Mouse (Mus musculus) liver, adult 2 months (tissue): ENCODE measurements around the gene Ice2. TPM values are rescaled to one million over a fixed set of nuclear protein-coding genes. Genes with fewer than 3 reads are reported as not detected.

Experiments
- DNase-seq: peaks from one replicate; pipeline ENCODE4 v3.0.0-alpha.2; 2011; ENCODE audit warnings: low read depth, low spot score; ENCODE audit errors: extremely low read depth
- H3K27ac ChIP-seq: fragments of 200-500 bp; replicated peaks from 2 replicates; pipeline ENCODE4 v1.5.1; 2012; ENCODE audit warnings: low read depth, mild to moderate bottlenecking, control low read depth, inconsistent platforms, low read length; ENCODE audit not compliant: insufficient read depth
- H3K27me3 ChIP-seq: fragments of 200-500 bp; 2 replicates; pipeline ENCODE4 v1.6.1; 2012; ENCODE audit warnings: mild to moderate bottlenecking, moderate library complexity, low read length, inconsistent platforms; ENCODE audit not compliant: control insufficient read depth, insufficient read depth
- H3K36me3 ChIP-seq: fragments of 200-500 bp; 2 replicates; pipeline ENCODE4 v1.6.1; 2012; ENCODE audit warnings: low read length, inconsistent platforms; ENCODE audit not compliant: control insufficient read depth, insufficient read depth
- H3K4me1 ChIP-seq: fragments of 200-500 bp; 2 replicates; pipeline ENCODE4 v1.6.1; 2011; ENCODE audit warnings: low read length; ENCODE audit not compliant: control insufficient read depth, insufficient read depth
- H3K4me3 ChIP-seq: fragments of 200-500 bp; 2 replicates; pipeline ENCODE4 v1.5.1; 2011; ENCODE audit warnings: low read depth, mild to moderate bottlenecking, control low read depth, low read length, moderate library complexity; ENCODE audit not compliant: insufficient read depth
- H3K79me2 ChIP-seq: fragments of 200-500 bp; 2 replicates; pipeline ENCODE4 v1.6.1; 2012; ENCODE audit warnings: inconsistent platforms, mild to moderate bottlenecking, low read length, moderate library complexity; ENCODE audit not compliant: control insufficient read depth, insufficient read depth
- H3K9ac ChIP-seq: fragments of 200-500 bp; 2 replicates; pipeline ENCODE4 v1.6.1; 2012; ENCODE audit warnings: low read depth, mild to moderate bottlenecking, control low read depth, inconsistent platforms, low read length
- CTCF ChIP-seq: fragments of 200-500 bp; IDR thresholded peaks from 2 replicates; pipeline ENCODE4 v1.5.1; 2011; ENCODE audit warnings: low read depth, low read length, control low read depth
- POLR2A ChIP-seq: fragments of 200-500 bp; IDR thresholded peaks from 2 replicates; pipeline ENCODE4 v1.6.1; 2011; ENCODE audit warnings: low read length, control low read depth; ENCODE audit not compliant: insufficient read depth; ENCODE audit errors: extremely low read depth
- WGBS: fragments of 180-500 bp; shearing (Covaris S2); methylation state at CpG from one replicate; pipeline ENCODE4 v1.1.7; 2018; 5-methylcytosine and 5-hydroxymethylcytosine counted together
- polyA plus RNA-seq: library from polyadenylated mRNA; depleted of rRNA; stranded (reverse); fragments of >200 nt; gene quantifications from 2 replicates; pipeline ENCODE4 v1.2.3, GENCODE M21; 2012; rRNA removed
- total RNA-seq: library from RNA; depleted of rRNA; stranded (reverse); fragments of >200 nt; gene quantifications from 2 replicates; pipeline ENCODE4 v1.2.3, GENCODE M21; 2014; rRNA removed

The Ice2 gene
- total RNA-seq (12.3 and 13.0 TPM in 2 replicates), polyA plus RNA-seq (1.7 and 2.0 TPM in 2 replicates)

DNA sequence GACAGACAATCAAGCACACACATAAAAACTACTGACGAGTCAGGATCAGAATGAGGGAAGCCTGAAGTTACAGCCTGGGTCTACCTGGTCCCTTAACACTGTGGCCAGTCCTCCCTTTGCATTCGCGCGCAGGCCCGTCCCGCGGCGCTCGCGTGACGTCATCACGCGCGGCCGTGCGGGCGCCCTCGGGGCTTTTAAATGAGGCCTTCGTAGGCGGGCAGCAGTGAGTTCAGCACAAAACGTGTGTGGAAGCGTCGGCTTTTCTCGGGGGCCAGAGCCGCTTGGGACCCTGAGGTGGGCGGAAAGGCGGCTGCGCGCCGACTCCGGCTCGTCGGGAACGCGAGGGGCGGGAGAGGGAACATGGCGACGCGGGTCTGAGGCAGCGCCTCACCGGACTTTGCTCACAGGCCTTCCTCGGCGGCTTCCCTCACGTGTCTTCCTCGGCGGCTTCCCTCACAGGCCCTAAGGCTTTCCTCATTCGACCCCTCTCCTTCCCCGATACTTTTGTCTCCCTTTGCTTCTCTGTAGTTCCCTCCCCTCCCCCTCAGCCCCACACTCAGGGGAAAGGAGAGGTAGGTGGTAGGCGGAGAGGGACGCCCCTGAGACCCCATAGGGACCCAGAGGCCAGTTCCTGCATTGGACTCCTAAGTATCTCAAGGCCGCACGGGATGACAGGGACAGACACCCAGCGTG, at the start of gene Ice2:
Gene Ice2 (plus strand): TSS at position 147 of the 693 bp plus-strand sequence.
- TF ChIP-seq CTCF (no peak), POLR2A (peak; percentile 44; the same call in 1 of the 2 replicates)
- Histone ChIP-seq H3K27ac (peak within 1 kb of the TSS; percentile 89), H3K9ac (peak within 1 kb of the TSS; percentile 92), H3K79me2 (peaks cover 7% of the 10 kb centered on the region; the same call in 1 of the 2 replicates), H3K4me1 (peaks cover 10% of the 10 kb centered on the region), H3K27me3 (no peaks in the 10 kb centered on the region), H3K36me3 (no peaks in the 10 kb centered on the region; the same call in 1 of the 2 replicates), H3K4me3 (peak within 1 kb of the TSS; percentile 84)
- under 1% methylated on average over 52 of the region's 53 CpGs for WGBS
- DNase-seq, result peak; percentile 61

DNA sequence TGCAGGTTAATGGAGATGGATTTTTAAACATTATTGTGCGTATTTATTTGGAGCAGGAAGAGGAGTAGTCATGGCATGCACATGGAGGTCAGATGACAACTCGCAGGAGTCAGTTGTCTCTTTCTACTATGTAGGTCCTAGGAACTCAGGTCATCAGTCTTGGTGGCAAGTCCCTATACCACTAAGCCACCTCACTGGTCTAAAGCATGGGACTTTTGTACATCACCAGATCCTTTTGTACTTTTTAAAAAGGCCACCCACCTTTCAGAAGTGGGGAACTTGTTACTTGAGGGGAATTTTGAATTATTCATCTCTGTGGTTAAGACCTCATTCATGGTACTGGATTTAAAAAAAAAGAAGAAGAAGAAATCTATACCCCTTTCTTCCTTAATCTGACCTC, 48.2 kb upstream of the Ice2 start:
- H3K27me3 ChIP-seq, result no peaks in the 10 kb centered on the region
- peaks cover 15% of the 10 kb centered on the region for H3K36me3 ChIP-seq
- 80% methylated on average over 2 of the region's 2 CpGs for WGBS
- no peak overlapping the region for H3K4me3 ChIP-seq
- TF ChIP-seq POLR2A (no peak), CTCF (no peak)
- no peaks in the 10 kb centered on the region; the same call in 1 of the 2 replicates for H3K4me1 ChIP-seq
- H3K9ac ChIP-seq, result no peak overlapping the region
- H3K27ac ChIP-seq, result no peak overlapping the region
- H3K79me2 ChIP-seq, result peaks cover 40% of the 10 kb centered on the region
- DNase-seq, result no peak

- no peak for TF ChIP-seq CTCF
- Histone ChIP-seq H3K27ac (no peak overlapping the region), H3K36me3 (peaks cover 3% of the 10 kb centered on the region), H3K4me3 (no peak overlapping the region), H3K4me1 (no peaks in the 10 kb centered on the region), H3K9ac (no peak overlapping the region), H3K79me2 (peaks cover 39% of the 10 kb centered on the region), H3K27me3 (no peaks in the 10 kb centered on the region)
- no peak for DNase-seq
- 87% methylated on average over 6 of the region's 6 CpGs for WGBS
Observed at GRCm38 (mm10) chr9:69354228-69354627, 43.5 kb upstream of the Ice2 start.

GRCm38 (mm10) chr9:69357834-69358233, 39.9 kb upstream of the Ice2 start:
- Histone ChIP-seq H3K27ac (no peak overlapping the region), H3K36me3 (peaks cover 6% of the 10 kb centered on the region), H3K9ac (no peak overlapping the region), H3K79me2 (peaks cover 32% of the 10 kb centered on the region), H3K27me3 (no peaks in the 10 kb centered on the region), H3K4me3 (no peak overlapping the region), H3K4me1 (no peaks in the 10 kb centered on the region)
- peak; percentile 63 for TF ChIP-seq CTCF
- TF ChIP-seq POLR2A, result no peak
- 37% methylated on average over 3 of the region's 3 CpGs for WGBS
- peak; percentile 49 for DNase-seq

DNA sequence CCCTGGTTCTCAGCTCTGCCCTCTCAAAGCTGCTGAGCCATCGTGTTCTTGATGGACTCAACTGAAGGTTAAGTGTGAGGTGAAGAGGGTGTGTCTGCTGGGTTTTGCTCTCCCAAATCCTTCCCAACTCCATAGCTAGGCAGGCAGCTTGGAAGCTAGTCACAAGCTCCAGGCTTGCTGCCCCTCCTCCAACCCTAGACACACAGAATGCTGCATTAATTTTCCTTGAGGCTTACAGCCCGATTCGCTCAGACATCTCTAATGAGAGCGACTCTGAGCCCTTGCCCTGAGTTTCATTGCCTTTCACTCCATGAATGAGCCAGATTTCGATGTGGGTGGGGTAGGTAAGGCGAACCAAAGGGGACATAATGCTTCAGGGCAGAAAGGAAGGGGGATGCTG, 38.9 kb upstream of the Ice2 start:
- Histone ChIP-seq H3K9ac (no peak overlapping the region), H3K4me3 (no peak overlapping the region), H3K79me2 (peaks cover 28% of the 10 kb centered on the region), H3K36me3 (peaks cover 11% of the 10 kb centered on the region), H3K27ac (no peak overlapping the region), H3K4me1 (no peaks in the 10 kb centered on the region), H3K27me3 (no peaks in the 10 kb centered on the region)
- TF ChIP-seq POLR2A (no peak), CTCF (no peak)
- 89% methylated on average over 6 of the region's 6 CpGs for WGBS
- no peak for DNase-seq

DNA sequence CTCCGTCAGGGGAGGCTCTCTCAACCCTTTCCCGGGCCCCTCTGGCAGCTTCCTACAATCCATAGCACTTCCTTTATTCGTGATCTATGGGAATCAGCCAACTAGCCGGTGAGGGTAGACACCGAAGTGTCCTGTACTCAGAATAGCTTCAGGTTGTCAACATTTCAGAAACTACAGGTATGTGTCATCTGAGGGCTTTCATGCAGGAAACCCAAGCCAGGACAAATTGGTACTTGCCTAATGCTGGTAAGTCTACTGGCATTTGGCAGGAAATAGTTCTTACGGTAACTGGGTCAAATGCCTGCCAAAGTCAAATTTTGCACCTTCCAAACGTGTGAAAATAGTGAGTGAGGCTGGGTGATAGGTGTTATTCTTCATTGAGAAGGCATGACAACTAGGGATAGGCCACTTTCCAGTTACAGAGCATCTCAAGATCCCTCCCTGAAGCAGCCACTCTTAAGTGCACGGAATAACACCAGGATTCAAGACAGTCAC, 35.7 kb upstream of the Ice2 start:
- no peak for TF ChIP-seq POLR2A
- no peak for TF ChIP-seq CTCF
- peaks cover 29% of the 10 kb centered on the region for H3K36me3 ChIP-seq

More for the DNA sequence above, 35.7 kb upstream of the Ice2 start:
- no peak for DNase-seq
- Histone ChIP-seq H3K4me1 (no peaks in the 10 kb centered on the region), H3K9ac (no peak overlapping the region), H3K27me3 (no peaks in the 10 kb centered on the region), H3K27ac (no peak overlapping the region), H3K4me3 (no peak overlapping the region), H3K79me2 (peaks cover 20% of the 10 kb centered on the region)
- WGBS, result 71% methylated on average over 8 of the region's 8 CpGs
